Mouse (Mus musculus) liver, embryonic 13.5 days (tissue): ENCODE data around the gene Tapbpl. TPM values are rescaled to one million over a fixed set of nuclear protein-coding genes. Genes with fewer than 3 reads are reported as not detected.

Experiments used
- ATAC-seq: fragments of 200-750 bp; cut with Nextera tagmentation; 2 replicates; pipeline ENCODE4 v1.8.0; 2017; ENCODE audit warnings: low read depth, mild to moderate bottlenecking, moderate number of reproducible peaks, moderate library complexity
- DNase-seq: peaks from one replicate; pipeline ENCODE4 v3.0.0; 2022
- H3K27ac ChIP-seq: fragments of 300-500 bp; sonication (generic); 2 replicates; pipeline ENCODE4 v1.5.1; 2015; ENCODE audit warnings: moderate library complexity, mild to moderate bottlenecking, inconsistent platforms
- H3K27me3 ChIP-seq: fragments of 300-500 bp; sonication (generic); 2 replicates; pipeline ENCODE4 v1.6.1; 2015; ENCODE audit warnings: mild to moderate bottlenecking, inconsistent platforms
- H3K36me3 ChIP-seq: fragments of 300-500 bp; sonication (generic); 2 replicates; pipeline ENCODE4 v1.6.1; 2015; ENCODE audit warnings: mild to moderate bottlenecking, inconsistent platforms
- H3K4me1 ChIP-seq: fragments of 300-500 bp; sonication (generic); replicated peaks from 2 replicates; pipeline ENCODE4 v1.6.1; 2015; ENCODE audit warnings: inconsistent platforms
- H3K4me2 ChIP-seq: fragments of 300-500 bp; sonication (generic); 2 replicates; pipeline ENCODE4 v1.6.1; 2015; ENCODE audit warnings: inconsistent platforms, mild to moderate bottlenecking, moderate library complexity
- H3K4me3 ChIP-seq: fragments of 300-500 bp; sonication (generic); replicated peaks from 2 replicates; pipeline ENCODE4 v1.5.1; 2015; ENCODE audit warnings: mild to moderate bottlenecking, inconsistent platforms
- H3K9ac ChIP-seq: fragments of 300-500 bp; sonication (generic); 2 replicates; pipeline ENCODE4 v1.6.1; 2015; ENCODE audit warnings: mild to moderate bottlenecking, inconsistent platforms
- H3K9me3 ChIP-seq: fragments of 300-500 bp; sonication (generic); replicated peaks from 2 replicates; pipeline ENCODE4 v1.6.1; 2016; ENCODE audit warnings: inconsistent platforms
- WGBS: fragments of 180-500 bp; shearing (Covaris S2); methylation state at CpG from one replicate; pipeline ENCODE4 v1.1.7; 2015; ENCODE audit not compliant: insufficient replicate concordance; 5-methylcytosine and 5-hydroxymethylcytosine counted together
- polyA plus RNA-seq: library from polyadenylated mRNA; unstranded; fragments of >200 nt; fragmentation: Nextera tagmentation; extraction: Ambion mirVana; gene quantifications from 2 replicates; pipeline ENCODE4 v1.2.1, GENCODE M21; 2015

The Tapbpl gene
- polyA plus RNA-seq, 1 experiment from 2014 or later: 5.2 TPM

DNA sequence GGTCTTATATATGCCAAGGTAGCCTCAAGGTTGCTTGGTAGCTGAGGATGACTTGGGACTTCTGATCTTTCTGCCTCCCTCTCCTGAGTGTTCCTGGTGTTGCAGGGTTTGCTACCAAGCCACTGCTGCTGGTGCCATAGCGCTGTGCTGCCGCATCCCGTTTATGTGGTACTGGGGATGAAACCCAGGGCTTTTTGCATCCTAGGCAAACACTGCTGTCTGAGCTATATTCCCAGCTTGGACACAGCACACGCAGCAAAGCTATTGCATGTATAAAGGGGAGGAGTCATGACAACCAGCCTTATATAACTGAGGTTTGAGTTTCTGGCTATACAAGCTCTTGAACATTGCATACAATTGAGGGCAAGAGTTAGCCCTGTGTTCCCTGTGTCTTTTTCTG is 5.8 kb upstream of the Tapbpl start:
- Histone ChIP-seq H3K9me3 (no peaks in the 10 kb centered on the region), H3K36me3 (no peaks in the 10 kb centered on the region), H3K4me1 (peaks cover 24% of the 10 kb centered on the region), H3K4me2 (no peak overlapping the region), H3K27me3 (no peaks in the 10 kb centered on the region), H3K4me3 (no peak overlapping the region), H3K27ac (no peak overlapping the region), H3K9ac (no peak overlapping the region)
- DNase-seq: no peak
- 74% methylated on average over 4 of the region's 4 CpGs for WGBS
- ATAC-seq: no peak

DNA sequence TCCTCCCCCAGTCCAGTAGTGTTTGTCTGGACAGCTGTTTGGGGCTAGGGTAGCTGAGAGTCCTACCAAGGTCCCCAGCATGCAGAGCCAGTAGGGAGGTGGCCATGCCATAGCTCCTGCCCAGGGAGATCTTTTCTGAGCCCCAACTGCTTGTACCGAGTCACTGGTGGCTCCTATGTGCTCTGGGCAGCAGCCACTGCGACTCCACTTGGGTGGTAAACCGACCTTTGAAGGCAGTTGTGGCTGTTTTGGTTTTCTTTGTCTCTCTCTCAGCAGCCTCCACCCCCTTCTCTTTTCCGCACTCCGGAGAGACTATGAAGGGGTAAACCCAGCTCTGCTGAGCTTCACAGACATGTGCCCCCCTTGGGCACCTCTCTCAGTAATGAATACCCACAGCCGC is 5.1 kb upstream of the Tapbpl start, which contains the start of gene Cd27:
Gene Cd27 (minus strand): TSS at position 229 of the 400 bp plus-strand sequence.
- ATAC-seq: no peak
- Histone ChIP-seq H3K4me3 (no peak within 1 kb of the TSS), H3K27me3 (no peaks in the 10 kb centered on the region), H3K4me1 (peaks cover 30% of the 10 kb centered on the region), H3K36me3 (no peaks in the 10 kb centered on the region), H3K9ac (0 out of 2 replicates have a peak within 1 kb of the TSS, but pooled peaks have one; percentile 13), H3K27ac (no peak within 1 kb of the TSS), H3K9me3 (no peaks in the 10 kb centered on the region), H3K4me2 (no peak within 1 kb of the TSS)
- 43% methylated on average over 6 of the region's 6 CpGs for WGBS
- no peak for DNase-seq

DNA sequence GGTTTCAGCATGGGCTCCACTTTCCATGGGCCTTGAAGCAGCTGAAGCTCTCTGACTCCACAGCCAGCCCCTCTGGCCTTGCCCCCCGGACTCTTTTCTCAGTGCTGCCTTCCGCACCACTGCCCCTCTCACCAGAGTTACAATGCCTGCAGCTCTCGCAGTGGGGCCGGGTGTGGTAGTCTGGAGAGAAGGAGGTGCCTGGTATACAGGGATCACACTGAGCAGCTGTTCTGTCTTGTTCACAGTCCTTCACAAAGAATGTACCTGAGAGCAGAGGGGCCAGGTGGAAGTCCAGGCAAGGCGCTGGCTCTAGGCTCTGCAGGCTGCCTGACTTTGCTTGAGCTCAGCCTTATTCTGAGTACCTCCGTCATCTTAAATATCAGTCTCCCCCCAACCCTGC is 4.7 kb upstream of the Tapbpl start:
- Histone ChIP-seq H3K9me3 (no peaks in the 10 kb centered on the region), H3K9ac (0 out of 2 replicates have a peak overlapping the region, but pooled peaks have one; percentile 13), H3K36me3 (no peaks in the 10 kb centered on the region), H3K27ac (no peak overlapping the region), H3K4me2 (no peak overlapping the region), H3K4me1 (peaks cover 34% of the 10 kb centered on the region), H3K27me3 (no peaks in the 10 kb centered on the region), H3K4me3 (no peak overlapping the region)
- WGBS: 72% methylated on average over 6 of the region's 6 CpGs
- DNase-seq (no peak), ATAC-seq (no peak)

DNA sequence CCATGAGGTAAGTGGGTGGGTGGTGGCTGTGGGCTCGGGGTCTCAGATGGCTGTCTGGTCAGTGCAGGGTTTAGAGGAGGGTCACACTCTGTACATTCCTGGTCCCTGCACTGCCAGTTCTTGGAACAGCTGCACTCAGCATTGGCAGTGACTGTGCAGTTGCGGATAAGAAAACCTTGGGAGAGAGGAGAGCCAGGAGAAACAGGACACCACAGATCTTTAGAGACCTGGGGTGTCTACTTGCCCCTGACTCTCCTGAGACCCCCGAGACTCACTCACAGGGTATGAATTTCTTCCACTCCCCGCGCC is 2.8 kb upstream of the Tapbpl start:
- Histone ChIP-seq H3K4me2 (no peak overlapping the region), H3K9me3 (no peaks in the 10 kb centered on the region), H3K4me1 (peaks cover 44% of the 10 kb centered on the region), H3K36me3 (no peaks in the 10 kb centered on the region), H3K27ac (no peak overlapping the region), H3K4me3 (no peak overlapping the region), H3K9ac (no peak overlapping the region), H3K27me3 (no peaks in the 10 kb centered on the region)
- DNase-seq: no peak
- ATAC-seq: no peak
- WGBS: 55% methylated on average over 5 of the region's 5 CpGs

DNA sequence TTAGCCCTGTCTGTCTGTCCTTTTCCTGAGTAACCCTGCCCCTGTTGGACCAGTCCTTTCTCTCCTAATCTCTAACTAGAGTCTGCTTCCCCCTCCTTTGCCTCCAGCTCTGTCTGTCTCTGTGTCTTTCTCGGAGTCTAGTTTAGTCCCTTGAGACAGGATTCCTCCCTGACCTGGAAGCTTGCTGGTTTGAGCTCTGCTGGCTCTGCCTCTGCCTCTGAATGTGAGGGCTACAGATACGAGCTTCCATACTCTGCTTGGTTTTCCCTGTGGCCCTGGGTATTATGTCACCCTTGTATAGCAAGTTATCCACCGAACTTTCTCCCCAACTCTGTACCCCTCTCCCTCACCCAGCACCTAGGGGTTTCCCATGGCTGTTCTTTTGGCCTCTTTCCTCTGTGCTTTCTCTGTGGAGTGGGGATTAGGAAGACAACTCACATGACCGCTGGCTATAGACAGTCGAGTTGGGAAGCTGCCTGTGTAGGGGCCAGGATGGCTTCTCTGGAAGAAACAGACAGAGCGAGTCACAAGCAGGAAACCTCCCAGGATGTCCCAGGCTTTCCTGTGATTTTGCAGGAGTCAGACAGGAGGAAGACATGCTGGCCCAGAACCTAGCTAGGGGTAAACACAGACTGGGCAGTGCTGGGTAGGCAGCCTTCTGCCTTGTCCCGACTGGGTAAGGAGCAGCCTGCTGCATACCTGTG is 2.3 kb upstream of the Tapbpl start:
- Histone ChIP-seq H3K9ac (no peak overlapping the region), H3K4me2 (no peak overlapping the region), H3K27ac (peak overlapping the region; percentile 40; the same call in 1 of the 2 replicates), H3K27me3 (no peaks in the 10 kb centered on the region), H3K9me3 (no peaks in the 10 kb centered on the region), H3K4me1 (peaks cover 44% of the 10 kb centered on the region), H3K36me3 (no peaks in the 10 kb centered on the region), H3K4me3 (no peak overlapping the region)
- DNase-seq (no peak), ATAC-seq (no peak)
- WGBS: 52% methylated on average over 7 of the region's 7 CpGs

DNA sequence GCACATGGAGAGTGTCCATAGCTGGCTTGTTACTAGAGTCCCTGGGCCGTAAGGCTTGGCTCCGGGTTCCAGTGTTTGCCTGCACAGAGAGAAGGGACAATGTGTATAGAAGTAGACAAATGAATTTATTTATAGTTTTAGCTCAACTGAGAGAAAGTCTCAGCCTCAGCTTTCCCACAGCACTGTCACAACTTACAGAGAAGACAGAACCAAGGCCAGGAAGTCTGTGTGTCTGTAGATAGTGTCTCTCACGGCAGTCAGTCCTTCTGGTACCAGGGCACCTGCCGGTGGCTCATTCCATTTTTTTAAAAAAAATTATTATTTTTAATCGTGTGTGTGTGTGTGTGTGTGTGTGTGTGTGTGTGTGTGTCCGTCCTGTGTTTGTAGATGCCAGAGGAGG is 856 bp upstream of the Tapbpl start:
- peak; percentile 4; the same call in 1 of the 2 replicates for ATAC-seq
- H3K4me1 ChIP-seq: peaks cover 36% of the 10 kb centered on the region
- 22% methylated on average over 6 of the region's 6 CpGs for WGBS
- peak overlapping the region; percentile 76 for H3K4me3 ChIP-seq
- DNase-seq: no peak
- H3K27me3 ChIP-seq: no peaks in the 10 kb centered on the region
- H3K9me3 ChIP-seq: no peaks in the 10 kb centered on the region
- H3K36me3 ChIP-seq: no peaks in the 10 kb centered on the region
- peak overlapping the region; percentile 92 for H3K4me2 ChIP-seq
- H3K27ac ChIP-seq: peak overlapping the region; percentile 90
- H3K9ac ChIP-seq: peak overlapping the region; percentile 87

DNA sequence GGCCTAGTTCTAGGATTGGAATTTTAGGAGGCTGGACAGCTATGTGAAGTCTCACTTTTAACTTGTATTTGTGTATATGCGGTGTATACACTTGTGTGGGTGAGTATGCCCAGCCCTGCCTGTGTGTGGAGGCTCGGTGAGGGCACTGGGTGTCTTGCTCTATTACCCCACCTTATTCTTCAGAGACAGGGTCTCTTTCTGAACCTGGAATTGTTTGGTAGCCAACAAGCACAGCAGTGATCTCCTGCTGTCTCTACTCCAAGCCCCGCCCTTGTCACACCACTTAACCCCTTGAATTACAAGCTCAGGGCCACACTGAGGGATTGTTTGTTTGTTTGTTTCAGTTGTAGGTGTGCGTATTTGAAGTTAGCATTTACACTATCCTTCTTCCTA is 381 bp upstream of the Tapbpl start:
- Histone ChIP-seq H3K9me3 (no peaks in the 10 kb centered on the region), H3K27ac (peak overlapping the region; percentile 90), H3K4me3 (peak overlapping the region; percentile 76), H3K4me1 (peaks cover 36% of the 10 kb centered on the region), H3K27me3 (no peaks in the 10 kb centered on the region), H3K4me2 (peak overlapping the region; percentile 92), H3K9ac (peak overlapping the region; percentile 87), H3K36me3 (no peaks in the 10 kb centered on the region)
- 28% methylated on average over 4 of the region's 4 CpGs for WGBS
- ATAC-seq: peak; percentile 22
- DNase-seq: no peak

DNA sequence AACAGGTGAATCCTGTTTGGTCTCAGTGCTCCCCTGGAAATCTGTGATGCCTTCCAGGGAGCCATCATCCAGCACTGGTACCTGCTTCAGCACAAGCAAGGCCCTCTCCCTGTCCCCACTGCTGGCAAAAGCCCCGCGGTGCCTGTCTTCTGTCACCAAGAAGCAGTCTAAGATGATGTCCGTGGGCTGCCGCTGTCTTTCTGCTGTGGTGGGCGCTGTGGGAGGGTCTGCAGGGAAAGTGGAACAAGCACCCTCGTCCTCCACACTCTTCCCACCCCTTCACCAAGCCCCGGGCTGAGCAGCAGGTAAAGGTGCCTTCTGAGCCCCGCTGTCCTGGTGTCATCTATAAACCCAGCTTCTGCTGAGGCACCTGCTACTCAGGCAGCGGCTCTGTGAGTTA is 1.1 kb downstream of the Tapbpl start:
- peak overlapping the region; percentile 92 for H3K4me2 ChIP-seq
- peaks cover 5% of the 10 kb centered on the region; the same call in 1 of the 2 replicates for H3K36me3 ChIP-seq
- peak overlapping the region; percentile 20; the same call in 1 of the 2 replicates for H3K9ac ChIP-seq
- ATAC-seq: no peak
- H3K27me3 ChIP-seq: no peaks in the 10 kb centered on the region
- DNase-seq: no peak
- peak overlapping the region; percentile 90; the same call in 1 of the 2 replicates for H3K27ac ChIP-seq
- peaks cover 36% of the 10 kb centered on the region for H3K4me1 ChIP-seq
- H3K4me3 ChIP-seq: peak overlapping the region; percentile 76
- WGBS: 58% methylated on average over 9 of the region's 9 CpGs
- H3K9me3 ChIP-seq: no peaks in the 10 kb centered on the region

DNA sequence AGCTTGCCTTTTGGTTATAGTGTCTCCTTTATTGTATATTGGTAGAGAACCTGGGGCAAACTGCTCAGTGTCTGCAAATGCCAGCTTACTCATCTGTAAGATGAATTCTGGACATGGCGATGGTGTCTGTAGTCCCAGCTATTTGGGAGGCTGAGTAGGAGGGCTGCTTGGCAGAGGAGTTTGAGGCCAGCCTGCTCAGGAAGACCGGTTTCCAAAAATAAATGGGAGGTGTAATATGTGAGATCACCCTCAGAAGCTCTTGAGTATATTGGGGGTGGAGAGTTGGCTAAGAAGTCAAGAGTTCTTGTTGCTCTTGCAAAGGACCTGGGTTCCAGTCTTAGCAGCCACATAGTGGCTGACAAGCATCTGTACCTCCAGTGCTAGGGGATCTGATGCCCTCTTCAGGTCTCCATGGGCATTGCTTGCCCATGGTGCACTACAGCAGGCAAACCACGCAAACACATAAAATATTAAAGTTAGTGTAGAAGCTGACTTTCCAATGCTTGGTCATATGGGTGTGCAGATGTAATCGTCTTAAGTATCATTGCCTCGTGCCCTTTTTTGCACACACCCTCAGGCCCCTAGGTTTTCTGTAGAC is 6.0 kb downstream of the Tapbpl start:
- WGBS: 67% methylated on average over 5 of the region's 5 CpGs
- DNase-seq: no peak
- H3K4me3 ChIP-seq: no peak overlapping the region
- peaks cover 2% of the 10 kb centered on the region for H3K4me1 ChIP-seq
- H3K27ac ChIP-seq: no peak overlapping the region
- H3K36me3 ChIP-seq: peaks cover 16% of the 10 kb centered on the region
- no peak for ATAC-seq
- H3K9ac ChIP-seq: no peak overlapping the region
- H3K9me3 ChIP-seq: no peaks in the 10 kb centered on the region
- H3K27me3 ChIP-seq: no peaks in the 10 kb centered on the region
- no peak overlapping the region for H3K4me2 ChIP-seq

DNA sequence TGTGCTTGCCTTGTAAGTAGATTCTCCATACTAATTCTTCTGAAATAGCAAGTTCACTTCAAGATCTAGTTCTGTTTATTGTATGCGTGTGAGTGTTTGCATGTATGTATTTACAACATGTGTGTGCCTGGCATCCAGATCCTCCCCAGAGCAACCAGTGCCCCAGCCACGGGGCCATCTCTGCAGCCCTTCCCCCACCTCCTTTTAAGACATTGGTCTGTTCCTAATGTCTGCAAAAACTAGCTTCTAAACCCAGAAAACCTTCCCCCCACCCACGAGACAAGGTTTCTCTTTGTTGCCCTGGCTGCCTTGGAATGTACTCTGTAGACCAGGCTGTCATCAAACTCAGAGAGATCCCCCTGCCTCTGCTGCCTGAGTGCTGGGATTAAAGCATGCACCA is 9.1 kb downstream of the Tapbpl start:
- no peaks in the 10 kb centered on the region for H3K27me3 ChIP-seq
- H3K9ac ChIP-seq: no peak overlapping the region
- no peak overlapping the region for H3K4me2 ChIP-seq
- no peaks in the 10 kb centered on the region for H3K9me3 ChIP-seq
- DNase-seq (no peak), ATAC-seq (no peak)
- no peaks in the 10 kb centered on the region for H3K4me1 ChIP-seq
- H3K4me3 ChIP-seq: no peak overlapping the region
- H3K27ac ChIP-seq: no peak overlapping the region
- WGBS: 63% methylated on average over 3 of the region's 3 CpGs
- peaks cover 16% of the 10 kb centered on the region for H3K36me3 ChIP-seq

DNA sequence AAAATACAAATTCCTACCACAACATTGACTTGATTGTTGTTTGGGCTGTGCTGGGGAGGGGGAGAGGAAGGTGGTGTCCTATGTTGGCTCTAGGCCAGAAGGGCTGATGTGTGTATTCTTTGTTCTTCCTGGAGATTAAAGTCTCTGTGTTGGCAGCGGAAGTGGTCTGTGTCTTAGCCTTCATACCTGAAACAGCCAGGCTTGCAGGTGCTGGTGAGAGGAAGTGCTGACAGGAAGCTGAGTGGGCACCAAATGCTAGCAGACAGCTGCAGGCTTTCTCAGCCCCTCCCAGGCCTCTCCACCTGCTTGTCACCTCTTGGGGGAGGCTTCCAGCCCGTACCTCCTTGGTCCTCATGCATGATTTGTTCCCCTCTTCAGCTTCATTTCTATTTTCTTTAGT is 9.5 kb downstream of the Tapbpl start:
- no peak for ATAC-seq
- no peak overlapping the region for H3K9ac ChIP-seq
- peaks cover 16% of the 10 kb centered on the region for H3K36me3 ChIP-seq
- 52% methylated on average over 2 of the region's 2 CpGs for WGBS
- no peak overlapping the region for H3K4me2 ChIP-seq
- no peaks in the 10 kb centered on the region for H3K27me3 ChIP-seq
- H3K4me3 ChIP-seq: no peak overlapping the region
- peaks cover under 1% of the 10 kb centered on the region for H3K4me1 ChIP-seq
- H3K9me3 ChIP-seq: no peaks in the 10 kb centered on the region
- no peak overlapping the region for H3K27ac ChIP-seq
- DNase-seq: no peak
